Mouse (Mus musculus): ENCODE data around the gene Tnrc6b.

DNA sequence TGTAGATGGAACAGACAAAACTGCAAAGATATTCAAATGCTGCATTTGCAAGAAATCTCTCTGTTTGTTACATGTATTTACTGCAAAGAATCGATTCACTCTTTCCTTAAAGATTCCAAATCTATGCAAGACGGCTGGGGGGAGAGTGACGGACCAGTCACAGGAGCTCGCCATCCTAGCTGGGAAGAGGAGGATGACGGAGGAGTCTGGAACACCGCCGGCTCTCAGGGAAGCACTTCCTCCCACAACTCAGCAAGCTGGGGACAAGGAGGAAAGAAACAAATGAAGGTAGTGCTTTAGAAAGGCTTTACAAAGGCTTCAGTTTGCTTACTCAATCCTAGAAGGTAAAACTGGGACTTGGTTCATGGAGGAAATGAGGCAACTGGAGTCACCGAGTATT lies 173.0 kb downstream of the Tnrc6b start:
- no peak for TF ChIP-seq GATA2 (IDR thresholded peaks at IDR 0.05; ENCODE audit: borderline replicate concordance, low read depth, low read length)
- TF ChIP-seq CTCF (IDR thresholded peaks at IDR 0.05; ENCODE audit: low read depth, low read length): no peak
- TF ChIP-seq TAL1 (conservative IDR thresholded peaks at IDR 0.05; ENCODE audit: low read depth, low read length): no peak
- no peak for TF ChIP-seq POLR2AphosphoS5 (IDR thresholded peaks at IDR 0.05; ENCODE audit: insufficient replicate concordance, low read depth, low read length)
- TF ChIP-seq GATA1 (IDR thresholded peaks at IDR 0.05; ENCODE audit: borderline replicate concordance, low read length): no peak
